Mouse (Mus musculus) embryonic facial prominence, embryonic 12.5 days (tissue): Measurements from ENCODE around the gene Hist2h2aa2. TPM values are rescaled to one million over a fixed set of nuclear protein-coding genes. Genes with fewer than 3 reads are reported as not detected.
"Not testable (repeated sequence)": the region's sequence is repeated elsewhere in the genome, so short reads cannot be mapped to it uniquely, and the experiment has no call there.

Experiments
- ATAC-seq: fragments of 200-750 bp; cut with Nextera tagmentation; 2 replicates; pipeline ENCODE4 v1.8.0; 2017; ENCODE audit not compliant: insufficient number of reproducible peaks, insufficient read depth, low FRiP score, low TSS enrichment
- H3K27ac ChIP-seq: fragments of 300-500 bp; sonication (generic); 2 replicates; pipeline ENCODE4 v1.5.1; 2016; ENCODE audit warnings: mild to moderate bottlenecking
- H3K27me3 ChIP-seq: fragments of 300-500 bp; sonication (generic); 2 replicates; pipeline ENCODE4 v1.6.1; 2016; ENCODE audit warnings: mild to moderate bottlenecking, moderate library complexity
- H3K36me3 ChIP-seq: fragments of 300-500 bp; sonication (generic); 2 replicates; pipeline ENCODE4 v1.6.1; 2016; ENCODE audit warnings: mild to moderate bottlenecking
- H3K4me1 ChIP-seq: fragments of 300-500 bp; sonication (generic); 2 replicates; pipeline ENCODE4 v1.6.1; 2016
- H3K4me2 ChIP-seq: fragments of 300-500 bp; sonication (generic); replicated peaks from 2 replicates; pipeline ENCODE4 v1.6.1; 2016; ENCODE audit warnings: mild to moderate bottlenecking, moderate library complexity
- H3K4me3 ChIP-seq: fragments of 300-500 bp; sonication (generic); 2 replicates; pipeline ENCODE4 v1.5.1; 2016; ENCODE audit warnings: mild to moderate bottlenecking
- H3K9ac ChIP-seq: fragments of 300-500 bp; sonication (generic); 2 replicates; pipeline ENCODE4 v1.6.1; 2016; ENCODE audit warnings: mild to moderate bottlenecking, moderate library complexity
- H3K9me3 ChIP-seq: fragments of 300-500 bp; sonication (generic); 2 replicates; pipeline ENCODE4 v1.6.1; 2016; ENCODE audit warnings: mild to moderate bottlenecking, moderate library complexity
- WGBS: fragments of 180-500 bp; shearing (Covaris S2); methylation state at CpG from one replicate; pipeline ENCODE4 v1.1.7; 2016; 5-methylcytosine and 5-hydroxymethylcytosine counted together
- polyA plus RNA-seq: library from polyadenylated mRNA; unstranded; fragments of >200 nt; fragmentation: Nextera tagmentation; extraction: Ambion mirVana; gene quantifications from 2 replicates; pipeline ENCODE4 v1.2.1, GENCODE M21; 2016

The Hist2h2aa2 gene
- polyA plus RNA-seq, 1 experiment from 2014 or later = 45.4 TPM

GRCm38 (mm10) chr3:96243921-96244572, 4.0 kb upstream of the Hist2h2aa2 start:
- Histone ChIP-seq H3K9ac (peak overlapping the region; percentile 61), H3K27ac (peak overlapping the region; percentile 97), H3K27me3 (no peaks in the 10 kb centered on the region), H3K4me2 (peak overlapping the region; percentile 49), H3K9me3 (no peaks in the 10 kb centered on the region), H3K4me1 (peaks cover 28% of the 10 kb centered on the region), H3K36me3 (no peaks in the 10 kb centered on the region), H3K4me3 (0 out of 2 replicates have a peak overlapping the region, but pooled peaks have one; percentile 40)
- 80% methylated on average over 7 of the region's 7 CpGs for WGBS
- ATAC-seq = no peak

DNA sequence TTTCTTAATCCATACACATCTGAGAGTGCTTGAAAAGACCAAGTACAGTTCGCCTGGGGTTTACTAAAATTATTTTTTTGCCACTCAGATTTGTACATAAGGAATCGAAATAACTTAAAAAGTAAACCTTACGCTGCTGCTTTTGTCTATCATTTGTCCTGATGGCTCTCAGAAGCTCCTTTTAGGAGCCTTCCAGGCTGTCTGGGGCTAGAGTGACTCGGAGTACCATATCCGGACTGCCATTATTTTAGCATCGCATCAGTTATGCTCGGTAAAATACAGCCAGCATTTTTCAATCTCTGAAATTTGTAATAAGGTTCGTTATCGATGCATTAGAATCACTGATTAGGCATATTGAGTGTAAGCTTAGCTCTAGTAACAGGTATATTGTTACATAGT, 722 bp upstream of the Hist2h2aa2 start:
- no peaks in the 10 kb centered on the region for H3K27me3 ChIP-seq
- no peak overlapping the region for H3K4me3 ChIP-seq
- peak overlapping the region; percentile 30 for H3K4me2 ChIP-seq
- WGBS = 78% methylated on average over 9 of the region's 9 CpGs
- peak overlapping the region; percentile 90 for H3K27ac ChIP-seq
- no peaks in the 10 kb centered on the region for H3K36me3 ChIP-seq
- H3K9me3 ChIP-seq = no peaks in the 10 kb centered on the region
- ATAC-seq = no peak
- peak overlapping the region; percentile 36; the same call in 1 of the 2 replicates for H3K9ac ChIP-seq
- peaks cover 32% of the 10 kb centered on the region for H3K4me1 ChIP-seq

DNA sequence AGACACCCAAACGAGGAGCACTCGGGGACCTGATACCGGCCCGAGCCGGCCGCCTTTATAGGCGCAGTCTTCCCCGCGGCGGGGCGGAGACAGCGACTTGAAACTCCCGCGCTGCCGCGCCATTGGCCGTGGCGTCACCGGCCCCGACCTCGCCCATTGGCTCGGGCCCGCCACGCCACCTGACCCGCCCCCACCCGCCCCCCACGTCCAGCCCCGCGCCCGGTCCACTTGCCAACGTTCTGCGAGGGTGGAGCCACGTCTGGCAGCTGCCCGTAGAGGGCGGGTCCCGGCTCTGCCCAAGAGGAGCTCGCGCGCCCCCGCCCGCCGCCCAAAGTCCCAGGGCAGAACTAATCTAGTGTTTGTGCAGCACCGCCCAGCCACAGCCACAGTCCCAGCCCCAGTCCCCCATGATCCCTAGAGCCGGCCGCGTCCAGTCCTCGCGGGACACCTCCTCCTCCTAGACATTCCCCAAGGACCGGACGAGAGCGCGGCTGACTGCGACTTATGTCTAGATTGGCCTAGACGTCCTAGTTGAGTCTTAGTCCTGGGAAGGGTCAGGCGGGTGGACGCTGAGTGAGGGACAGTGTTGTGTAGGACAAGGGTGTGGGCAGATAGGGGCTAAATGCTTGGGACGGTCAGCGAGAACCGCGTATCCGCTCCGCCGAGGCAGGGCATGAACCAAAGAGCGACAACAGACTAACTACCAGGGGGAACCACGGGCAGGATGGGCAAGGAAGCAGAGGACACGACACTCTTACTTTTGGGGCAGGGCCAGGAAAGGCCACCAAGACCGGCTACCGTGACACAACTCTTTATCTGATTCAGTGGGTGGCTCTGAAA, 902 bp downstream of the Hist2h2aa2 start, which contains the start of gene Hist2h3c2:
Hist2h3c2 (minus strand) TSS at position 174 of the 840 bp plus-strand sequence.
- 1% methylated on average over 14 of the region's 68 CpGs for WGBS
- Histone ChIP-seq H3K9ac (peak within 1 kb of the TSS; percentile 70), H3K4me2 (peak within 1 kb of the TSS; percentile 69), H3K4me1 (peaks cover 27% of the 10 kb centered on the region), H3K27ac (peak within 1 kb of the TSS; percentile 85), H3K4me3 (peak within 1 kb of the TSS; percentile 50)
- not testable (repeated sequence) for H3K36me3 ChIP-seq, H3K27me3 ChIP-seq, H3K9me3 ChIP-seq
- ATAC-seq = peak; percentile 90

GRCm38 (mm10) chr3:96237904-96238511, 2.1 kb downstream of the Hist2h2aa2 start:
- H3K9me3 ChIP-seq = no peaks in the 10 kb centered on the region
- H3K4me3 ChIP-seq = peak overlapping the region; percentile 50
- no peaks in the 10 kb centered on the region for H3K36me3 ChIP-seq
- no peak for ATAC-seq
- peak overlapping the region; percentile 70 for H3K9ac ChIP-seq
- no peaks in the 10 kb centered on the region for H3K27me3 ChIP-seq
- H3K4me1 ChIP-seq = peaks cover 21% of the 10 kb centered on the region
- peak overlapping the region; percentile 69 for H3K4me2 ChIP-seq
- peak overlapping the region; percentile 85 for H3K27ac ChIP-seq
- WGBS = 1% methylated on average over 12 of the region's 12 CpGs

DNA sequence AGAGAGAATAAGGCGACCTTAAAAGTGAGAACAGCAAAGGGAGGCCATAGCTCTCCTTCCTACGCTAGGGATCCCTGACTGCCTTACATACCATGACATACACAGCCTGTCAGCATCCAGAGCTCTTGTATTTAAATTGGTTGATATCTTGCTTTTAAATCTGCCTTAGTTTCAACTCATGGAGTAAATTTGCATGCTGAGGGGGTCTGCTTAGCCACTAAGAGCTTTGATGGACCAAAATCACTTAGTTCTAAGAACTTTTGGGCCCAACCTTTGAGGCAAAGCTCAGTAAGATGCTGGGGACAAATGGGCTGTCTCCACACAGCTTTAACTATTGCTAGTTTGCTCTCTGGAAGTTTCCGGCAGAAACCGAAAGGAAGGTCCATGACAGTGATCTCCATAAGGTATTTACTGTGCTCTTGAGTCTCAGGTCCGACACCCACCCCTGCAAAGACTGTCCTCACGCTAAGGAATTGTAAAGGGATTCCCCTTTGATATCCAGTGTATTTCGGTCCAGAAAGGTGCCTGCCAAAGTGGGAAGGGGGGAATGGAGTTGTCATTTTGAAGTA, 2.7 kb downstream of the Hist2h2aa2 start:
- peak overlapping the region; percentile 50 for H3K4me3 ChIP-seq
- H3K9ac ChIP-seq = peak overlapping the region; percentile 70
- no peaks in the 10 kb centered on the region for H3K9me3 ChIP-seq
- H3K36me3 ChIP-seq = no peaks in the 10 kb centered on the region
- H3K4me1 ChIP-seq = peaks cover 21% of the 10 kb centered on the region
- ATAC-seq = no peak
- H3K27me3 ChIP-seq = no peaks in the 10 kb centered on the region
- peak overlapping the region; percentile 85 for H3K27ac ChIP-seq
- H3K4me2 ChIP-seq = peak overlapping the region; percentile 69
- 23% methylated on average over 7 of the region's 7 CpGs for WGBS

DNA sequence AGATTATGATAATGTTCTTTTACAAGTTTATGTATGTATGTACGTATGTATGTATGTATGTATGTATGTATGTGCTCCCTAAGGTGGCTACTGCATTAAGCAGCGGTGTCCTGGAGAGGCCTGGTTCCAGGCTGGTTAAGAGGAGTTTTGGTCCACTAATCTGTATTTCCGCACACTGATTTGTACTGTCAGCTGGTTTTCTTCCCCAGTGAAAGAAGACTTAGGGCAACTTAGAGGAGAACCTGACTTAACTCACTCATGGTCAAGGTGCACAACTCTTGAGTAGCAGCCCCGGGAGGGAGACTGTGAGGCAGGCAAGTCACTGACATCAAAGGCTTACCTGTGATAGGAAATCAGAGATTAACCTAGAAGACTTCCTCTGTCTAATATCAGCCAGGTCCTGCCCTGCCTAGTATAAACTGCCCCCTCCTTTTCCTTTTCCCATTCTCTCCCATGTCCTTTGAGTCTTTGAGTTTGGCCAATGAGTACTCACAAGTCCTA, 3.2 kb downstream of the Hist2h2aa2 start:
- Histone ChIP-seq H3K27ac (peak overlapping the region; percentile 85), H3K4me3 (peak overlapping the region; percentile 50), H3K4me1 (peaks cover 19% of the 10 kb centered on the region), H3K9ac (peak overlapping the region; percentile 70), H3K4me2 (peak overlapping the region; percentile 69), H3K36me3 (no peaks in the 10 kb centered on the region), H3K9me3 (no peaks in the 10 kb centered on the region), H3K27me3 (no peaks in the 10 kb centered on the region)
- WGBS = 71% methylated on average over 4 of the region's 4 CpGs
- no peak for ATAC-seq

- Histone ChIP-seq H3K4me1 (peaks cover 19% of the 10 kb centered on the region), H3K4me3 (no peak overlapping the region), H3K9me3 (no peaks in the 10 kb centered on the region), H3K36me3 (no peaks in the 10 kb centered on the region), H3K9ac (no peak overlapping the region), H3K4me2 (no peak overlapping the region), H3K27ac (peak overlapping the region; percentile 7; the same call in 1 of the 2 replicates), H3K27me3 (no peaks in the 10 kb centered on the region)
- 47% methylated on average over 3 of the region's 3 CpGs for WGBS
- ATAC-seq = no peak
These were observed 4.2 kb downstream of the Hist2h2aa2 start for GRCm38 (mm10) chr3:96235836-96236235.

GRCm38 (mm10) chr3:96234914-96235313, 5.2 kb downstream of the Hist2h2aa2 start:
- no peak for ATAC-seq
- Histone ChIP-seq H3K4me3 (no peak overlapping the region), H3K36me3 (no peaks in the 10 kb centered on the region), H3K9me3 (no peaks in the 10 kb centered on the region), H3K27ac (no peak overlapping the region), H3K27me3 (no peaks in the 10 kb centered on the region), H3K4me1 (peaks cover 19% of the 10 kb centered on the region), H3K4me2 (no peak overlapping the region), H3K9ac (no peak overlapping the region)
- 87% methylated on average over 2 of the region's 2 CpGs for WGBS

GRCm38 (mm10) chr3:96231758-96232120, 8.3 kb downstream of the Hist2h2aa2 start:
- Histone ChIP-seq H3K27me3 (no peaks in the 10 kb centered on the region), H3K36me3 (no peaks in the 10 kb centered on the region), H3K9ac (no peak overlapping the region), H3K4me1 (peaks cover 4% of the 10 kb centered on the region), H3K4me3 (no peak overlapping the region), H3K4me2 (no peak overlapping the region), H3K9me3 (no peaks in the 10 kb centered on the region), H3K27ac (no peak overlapping the region)
- no peak for ATAC-seq
- 65% methylated on average over 2 of the region's 2 CpGs for WGBS

GRCm38 (mm10) chr3:96230910-96231757, 8.9 kb downstream of the Hist2h2aa2 start:
- Histone ChIP-seq H3K9ac (no peak overlapping the region), H3K4me2 (no peak overlapping the region), H3K4me3 (no peak overlapping the region), H3K9me3 (no peaks in the 10 kb centered on the region), H3K4me1 (no peaks in the 10 kb centered on the region), H3K36me3 (no peaks in the 10 kb centered on the region), H3K27ac (no peak overlapping the region), H3K27me3 (no peaks in the 10 kb centered on the region)
- no peak for ATAC-seq
- WGBS = 72% methylated on average over 4 of the region's 4 CpGs

GRCm38 (mm10) chr3:96230404-96230803, 9.7 kb downstream of the Hist2h2aa2 start:
- no peak overlapping the region for H3K4me3 ChIP-seq
- WGBS = 54% methylated on average over 2 of the region's 2 CpGs
- no peaks in the 10 kb centered on the region for H3K4me1 ChIP-seq
- H3K36me3 ChIP-seq = no peaks in the 10 kb centered on the region
- no peak overlapping the region for H3K4me2 ChIP-seq
- no peak for ATAC-seq
- no peaks in the 10 kb centered on the region for H3K27me3 ChIP-seq
- no peaks in the 10 kb centered on the region for H3K9me3 ChIP-seq
- no peak overlapping the region for H3K27ac ChIP-seq
- H3K9ac ChIP-seq = no peak overlapping the region
